In genomic region chr5:77217211-77217610, GRCm38 (mm10) we compare ENCODE assay signal across 8 mouse cellular contexts. TPM values are rescaled to one million over a fixed set of nuclear protein-coding genes. Genes with fewer than 3 reads are reported as not detected.
DNase-seq lines count a peak whose midpoint lies in the region; ATAC-seq and TF ChIP-seq lines count a peak whose summit lies in the region.

No protein-coding gene starts in this region.

- peak; percentile 87 for TF ChIP-seq CTCF in intestine, postnatal 0 days (IDR thresholded peaks at IDR 0.05; ENCODE audit: low read depth)

- H3K9me3 ChIP-seq in intestine, postnatal 0 days (ENCODE audit: control insufficient read depth) = 0 out of 2 replicates have a peak, but pooled peaks cover 2% of the 10 kb centered on the region
- no peaks in the 10 kb centered on the region for H3K9me3 ChIP-seq in midbrain, embryonic 10.5 days (replicated peaks)

- intact Hi-C loops in left cerebral cortex, postnatal 36 days (cut with DNase I) = loop anchor here (5.0 kb wide), 1 partner anchor 220 kb away; no protein-coding TSS in a partner anchor

- peak overlapping the region; percentile 52 for H3K4me2 ChIP-seq in intestine, postnatal 0 days (replicated peaks; ENCODE audit: low read depth)

- 0 out of 2 replicates have a peak, but pooled peaks have one; percentile 43 for ATAC-seq in intestine, postnatal 0 days

- peak; percentile 97 for DNase-seq in 3T3-L1 (ENCODE audit: low read depth, low spot score)
- peak; percentile 44 for DNase-seq in adrenal gland, adult 8-10 months
- DNase-seq in embryo, embryonic 9.5 days (ENCODE audit: extremely low spot score) = peak; percentile 73
- DNase-seq in gastrocnemius, postnatal 4 days (ENCODE audit: low spot score in 2 of 2) = peak; percentile 31 to 74
- DNase-seq in left cerebral cortex, postnatal 36 days (ENCODE audit: low spot score in 2 of 2) = peak; percentile 26 to 69
- peak; percentile 73 for DNase-seq in midbrain, embryonic 10.5 days (ENCODE audit: low spot score)
- DNase-seq in spleen, adult 18-20 months = peak; percentile 23 to 75

- H3K27me3 ChIP-seq in intestine, postnatal 0 days (replicated peaks; ENCODE audit: control insufficient read depth, insufficient read depth, low read length) = no peaks in the 10 kb centered on the region
- peaks cover 2% of the 10 kb centered on the region; the same call in 1 of the 2 replicates for H3K27me3 ChIP-seq in midbrain, embryonic 10.5 days (ENCODE audit: low read depth, poor library complexity, severe bottlenecking)

- H3K36me3 ChIP-seq in intestine, postnatal 0 days (ENCODE audit: control insufficient read depth, insufficient read depth) = no peaks in the 10 kb centered on the region
- H3K36me3 ChIP-seq in midbrain, embryonic 10.5 days = no peaks in the 10 kb centered on the region

- no peaks in the 10 kb centered on the region for H3K4me1 ChIP-seq in intestine, postnatal 0 days (replicated peaks; ENCODE audit: control insufficient read depth, insufficient read depth, low read length)
- peaks cover 3% of the 10 kb centered on the region; the same call in 1 of the 2 replicates for H3K4me1 ChIP-seq in midbrain, embryonic 10.5 days

- 9% methylated on average over 9 of the region's 9 CpGs for WGBS in intestine, postnatal 0 days
- 13% methylated on average over 9 of the region's 9 CpGs for WGBS in midbrain, embryonic 10.5 days

- no peak overlapping the region for H3K27ac ChIP-seq in intestine, postnatal 0 days (ENCODE audit: low read depth, low read length)
- no peak overlapping the region for H3K27ac ChIP-seq in midbrain, embryonic 10.5 days (replicated peaks)

- no peak overlapping the region for H3K9ac ChIP-seq in intestine, postnatal 0 days (ENCODE audit: low read depth, low read length)

- 0 out of 2 replicates have a peak overlapping the region, but pooled peaks have one; percentile 16 for H3K4me3 ChIP-seq in intestine, postnatal 0 days (ENCODE audit: low read depth, low read length)
- H3K4me3 ChIP-seq in midbrain, embryonic 10.5 days = no peak overlapping the region

RNA-seq across cellular contexts. Expression of gene Spink2, which starts 5.9 kb away (rescaled TPM):
- total RNA-seq in adrenal gland, adult 8-10 months (2022) = not detected
- total RNA-seq in gastrocnemius, postnatal 4 days (2021) = 1 to 10 TPM; 2.7 to 4.0 TPM
- 1.3 and 1.4 TPM in 2 replicates for polyA plus RNA-seq in intestine, postnatal 0 days (2015; fragmentation: Nextera tagmentation; extraction: Ambion mirVana)
- total RNA-seq in left cerebral cortex, postnatal 36 days (2021) = not detected
- 0.53 and 0.86 TPM in 2 replicates for polyA plus RNA-seq in midbrain, embryonic 10.5 days (2016; fragmentation: Nextera tagmentation; extraction: Ambion mirVana)

RNA-seq across cellular contexts. Expression of gene Rest, which starts 48.1 kb away (rescaled TPM):
- 10 to 100 TPM; 24.0 to 31.9 (median 26.4) TPM for total RNA-seq in adrenal gland, adult 8-10 months (2022)
- total RNA-seq in gastrocnemius, postnatal 4 days (2021) = 10 to 100 TPM; 26.3 to 26.4 TPM
- 13.2 and 15.0 TPM in 2 replicates for polyA plus RNA-seq in intestine, postnatal 0 days (2015; fragmentation: Nextera tagmentation; extraction: Ambion mirVana)
- total RNA-seq in left cerebral cortex, postnatal 36 days (2021) = 1 to 10 TPM; 3.4 to 3.6 TPM
- 17.8 and 19.5 TPM in 2 replicates for polyA plus RNA-seq in midbrain, embryonic 10.5 days (2016; fragmentation: Nextera tagmentation; extraction: Ambion mirVana)

Comparison
In these comparisons a context has a peak if more than half of its experiments do, and no peak if none do; other contexts are left out.
1. DNase-seq: peak in every context shown above with its lines; median percentile 97 in 3T3-L1; 73 in embryo, embryonic 9.5 days; 73 in midbrain, embryonic 10.5 days; 52 in gastrocnemius, postnatal 4 days; 49 in spleen, adult 18-20 months; 48 in left cerebral cortex, postnatal 36 days; 44 in adrenal gland, adult 8-10 months.
2. RNA of gene Rest, which starts 48.1 kb away (total RNA-seq): 24.0 to 31.9 TPM in adrenal gland, adult 8-10 months and 26.3 to 26.4 TPM in gastrocnemius, postnatal 4 days; 3.4 to 3.6 TPM in left cerebral cortex, postnatal 36 days; every median in the first group is over 4 times any median in the second.